Mouse (Mus musculus) yolk sac, embryonic 10.5 days (tissue): ENCODE data around the gene Crtap.

Source experiments
- DNase-seq: peaks from one replicate; pipeline ENCODE4 v3.0.0-alpha.2; 2017; ENCODE audit warnings: low spot score

Gene Crtap

DNA sequence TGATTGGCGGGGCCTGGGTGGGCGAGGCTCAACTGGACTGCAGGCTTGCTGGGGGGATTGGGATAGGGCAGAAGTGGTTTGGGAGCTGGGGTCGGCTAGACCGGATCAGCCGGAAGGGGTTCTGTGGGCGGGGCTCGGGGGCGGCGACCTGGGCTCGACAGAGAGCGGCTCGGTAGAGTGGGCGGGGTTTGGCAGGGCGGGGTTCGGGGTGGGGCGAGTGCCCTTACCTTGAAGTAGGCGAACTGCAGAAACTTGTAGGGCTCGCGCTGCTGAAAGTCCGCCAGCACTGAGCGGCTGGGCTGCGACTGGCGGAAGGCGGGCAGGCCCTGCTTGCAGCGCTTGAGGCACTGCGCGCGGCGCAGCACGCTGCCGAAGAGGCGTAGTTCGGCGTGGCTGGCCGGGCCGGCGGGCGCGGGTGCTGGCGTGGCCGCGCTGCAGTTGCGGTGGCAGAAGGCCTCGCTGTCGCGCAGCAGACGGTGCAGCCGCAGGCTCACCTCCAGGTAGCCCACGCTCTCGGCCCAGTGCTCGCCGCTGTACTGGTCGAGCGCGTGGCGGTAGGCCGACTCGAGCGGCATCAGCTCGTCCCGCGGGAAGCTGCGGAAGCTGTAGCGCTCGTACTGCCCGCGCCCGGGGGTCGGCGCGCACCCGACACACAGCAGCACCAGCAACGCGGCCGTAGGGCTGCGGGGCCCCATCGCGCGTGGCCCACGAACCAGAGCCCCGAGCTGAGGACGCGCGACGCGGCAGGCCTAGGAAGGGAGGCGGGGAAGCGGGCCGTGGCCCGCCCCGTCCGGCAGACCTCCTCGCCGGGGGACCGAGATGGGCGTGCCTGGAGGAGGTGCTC lies at the start of gene Crtap:
Crtap (minus strand) TSS at position 771 of the 844 bp plus-strand sequence.
- DNase-seq = peak; percentile 87

DNA sequence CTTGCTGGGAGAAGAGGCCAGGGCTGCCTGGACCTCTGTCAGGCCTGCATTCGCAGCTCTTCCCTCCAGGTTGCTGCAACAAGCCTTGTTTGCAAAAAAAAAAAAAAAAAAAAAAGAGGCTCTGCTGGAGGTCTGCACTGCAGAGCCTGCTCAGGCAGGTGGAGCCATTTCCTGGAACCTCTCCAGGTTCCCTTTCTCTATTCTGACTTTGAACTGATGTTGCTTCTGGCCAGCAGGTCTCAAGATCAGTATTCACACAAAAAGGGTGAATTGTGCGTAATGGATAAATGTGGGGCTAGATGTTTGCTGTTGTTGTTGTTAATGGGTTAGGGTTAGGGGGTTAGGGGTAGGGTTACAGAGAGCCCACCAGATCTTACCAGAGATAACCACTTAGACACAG lies 45.2 kb upstream of the Crtap start:
- no peak for DNase-seq

DNA sequence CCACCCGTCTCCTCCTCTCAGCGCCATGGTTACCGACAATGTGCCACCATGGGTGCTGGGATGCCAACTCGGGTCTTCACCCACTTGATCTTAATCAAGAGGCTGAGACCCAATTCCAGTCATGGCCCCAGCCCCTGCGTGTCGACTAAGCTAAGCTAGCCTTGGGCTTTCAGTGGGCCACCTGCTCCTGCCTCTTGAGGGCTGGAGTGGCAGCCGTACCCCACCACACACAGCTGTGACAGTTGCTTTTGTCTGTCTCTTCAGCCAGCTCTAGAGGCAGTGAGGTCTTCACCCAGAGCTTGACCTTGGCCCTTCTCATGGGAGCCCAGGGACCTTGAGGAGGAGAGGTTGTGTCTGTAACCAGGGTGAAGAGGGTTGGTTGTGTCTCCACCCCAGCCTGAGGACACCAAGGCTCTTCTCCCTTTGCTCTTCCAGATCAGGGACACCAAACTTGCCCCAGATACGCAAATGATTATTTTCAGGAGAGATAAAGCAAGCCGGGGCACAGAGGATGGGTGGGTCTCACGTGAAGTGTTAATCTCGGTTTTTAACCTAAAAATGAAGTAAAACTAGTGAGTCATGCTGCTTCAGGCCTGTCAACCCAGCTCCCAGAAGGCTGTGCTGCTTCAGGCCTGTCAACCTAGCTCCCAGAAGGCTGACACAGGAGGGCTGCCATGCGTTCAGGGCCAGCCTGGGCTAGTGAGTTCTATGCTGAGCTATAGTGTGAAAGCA lies 37.8 kb upstream of the Crtap start:
- no peak for DNase-seq

- DNase-seq = no peak
Measured at GRCm38 (mm10) chr9:114427425-114427824, 37.0 kb upstream of the Crtap start.

- DNase-seq = no peak
Measured at GRCm38 (mm10) chr9:114426201-114426600, 35.7 kb upstream of the Crtap start.

GRCm38 (mm10) chr9:114425576-114425975 lies 35.1 kb upstream of the Crtap start:
- DNase-seq = no peak

- peak; percentile 38 for DNase-seq
Measured at GRCm38 (mm10) chr9:114421797-114422196, 31.3 kb upstream of the Crtap start.

GRCm38 (mm10) chr9:114421045-114421444 lies 30.6 kb upstream of the Crtap start:
- DNase-seq = no peak

DNA sequence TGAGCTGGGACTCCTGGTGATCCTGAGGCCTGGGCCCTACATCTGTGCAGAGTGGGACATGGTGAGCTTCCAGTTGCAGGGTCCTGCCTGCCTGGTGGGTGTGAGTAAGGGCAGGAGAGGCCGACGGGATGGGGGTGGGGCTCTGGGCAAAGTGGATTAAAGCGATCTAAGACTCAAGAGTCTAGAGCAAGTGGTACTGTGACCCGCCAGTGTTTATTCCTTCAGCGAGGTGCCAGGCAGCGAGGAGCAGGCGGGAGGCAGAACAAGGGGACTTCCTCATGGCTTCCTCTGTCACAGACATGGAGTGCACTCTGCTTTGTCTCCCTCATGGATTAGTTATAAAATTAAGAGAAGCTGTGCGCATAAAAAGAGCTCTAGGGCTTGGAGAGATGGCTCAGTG lies 30.0 kb upstream of the Crtap start:
- DNase-seq = no peak

DNA sequence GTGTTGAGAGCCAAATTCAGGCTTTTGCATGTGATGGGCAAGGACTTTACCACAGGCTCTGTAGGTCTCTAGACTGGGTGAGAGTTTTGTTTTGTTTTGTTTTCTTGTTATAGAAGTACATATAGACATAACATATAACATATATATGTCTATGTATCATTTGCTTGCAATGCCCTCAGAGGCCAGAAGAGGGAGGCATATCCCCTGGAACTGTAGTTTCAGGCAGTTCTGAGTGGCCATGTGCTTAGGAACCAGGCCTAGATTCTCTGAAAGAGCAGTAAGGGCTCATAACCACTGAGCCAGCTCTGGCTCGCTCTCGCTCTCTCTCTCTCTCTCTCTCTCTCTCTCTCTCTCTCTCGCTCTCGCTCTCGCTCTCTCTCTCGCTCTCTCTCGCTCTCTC lies 27.7 kb upstream of the Crtap start:
- no peak for DNase-seq

DNA sequence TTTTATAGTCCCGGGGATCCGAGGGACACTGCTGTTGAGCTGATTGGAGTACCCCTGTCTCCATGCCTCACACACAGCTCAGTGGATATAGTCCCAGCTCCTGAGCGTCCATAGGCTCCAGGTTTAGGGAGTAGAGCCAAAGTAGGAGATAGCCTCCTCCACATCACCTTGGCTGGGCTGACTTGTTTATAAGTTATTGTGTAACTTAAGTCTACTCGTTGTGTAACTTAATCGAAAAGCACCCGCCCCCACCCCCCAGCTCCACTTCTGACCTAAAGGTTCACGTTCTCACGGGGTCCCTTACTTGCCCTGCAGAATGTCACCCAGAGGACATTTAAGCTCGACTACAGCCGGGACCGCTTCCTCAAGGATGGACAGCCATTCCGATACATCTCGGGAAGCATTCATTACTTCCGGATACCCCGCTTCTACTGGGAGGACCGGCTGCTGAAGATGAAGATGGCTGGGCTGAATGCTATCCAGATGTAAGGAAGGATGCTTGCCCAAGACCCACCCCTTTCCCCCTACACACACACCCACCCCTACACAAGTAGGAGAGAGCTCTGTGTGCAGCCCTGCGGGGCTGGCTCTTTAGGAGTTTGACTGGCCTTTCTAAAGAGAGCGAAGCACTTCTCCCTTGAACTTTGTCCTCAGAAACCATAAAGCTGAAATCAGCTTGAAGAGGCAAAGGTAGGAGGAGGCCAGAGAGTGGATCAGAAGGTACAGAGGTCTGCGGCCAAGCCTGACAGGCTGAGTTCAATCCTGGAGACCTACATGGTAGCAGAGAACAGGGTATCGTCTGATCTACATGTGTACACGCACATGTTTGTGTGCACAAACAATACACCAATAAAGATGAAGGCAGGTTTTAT lies 26.4 kb upstream of the Crtap start:
- peak; percentile 66 for DNase-seq

GRCm38 (mm10) chr9:114415701-114416100 lies 25.2 kb upstream of the Crtap start:
- no peak for DNase-seq

DNA sequence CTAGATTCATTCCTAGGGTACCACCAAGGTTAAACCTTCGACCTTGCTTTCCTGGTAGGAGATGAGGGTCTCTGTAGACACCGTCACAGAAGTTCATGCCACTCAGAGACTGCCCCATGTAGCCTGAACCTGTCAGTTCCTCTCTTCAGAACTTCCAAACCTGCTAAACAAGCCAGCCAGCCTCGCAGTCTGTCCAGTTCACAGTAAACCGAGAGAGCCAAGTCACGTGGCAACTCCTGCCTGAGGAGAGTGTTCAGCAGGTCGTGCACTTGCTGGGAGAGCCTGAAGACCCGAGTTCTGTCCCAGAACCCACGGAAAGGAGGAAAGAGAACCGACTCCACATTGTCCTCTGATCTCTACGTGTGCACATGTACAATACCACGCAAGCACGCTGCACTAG lies 23.4 kb upstream of the Crtap start:
- DNase-seq = no peak

DNA sequence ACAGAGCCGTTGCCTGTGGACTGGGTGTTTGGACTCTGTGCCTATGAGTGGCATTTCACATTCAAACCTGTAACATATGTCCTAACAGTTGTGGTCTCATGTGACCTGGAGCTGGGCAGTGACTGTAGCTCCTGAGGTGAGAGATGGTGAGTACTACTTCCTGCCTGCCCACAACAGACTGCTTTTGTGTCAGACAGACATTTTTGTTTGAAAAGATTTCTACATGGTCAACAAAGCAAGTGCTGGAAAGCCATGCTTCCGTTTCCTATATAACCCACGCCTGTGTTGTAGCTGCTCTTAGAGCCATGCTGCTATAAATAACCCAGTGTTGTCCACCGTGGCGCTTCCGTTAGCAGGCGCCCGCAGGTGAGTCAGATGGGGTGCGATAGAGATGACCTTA lies 21.9 kb upstream of the Crtap start:
- DNase-seq = no peak

- no peak for DNase-seq
Measured at GRCm38 (mm10) chr9:114411295-114411694, 20.8 kb upstream of the Crtap start.

GRCm38 (mm10) chr9:114410313-114410862 lies 19.9 kb upstream of the Crtap start:
- DNase-seq = no peak

DNA sequence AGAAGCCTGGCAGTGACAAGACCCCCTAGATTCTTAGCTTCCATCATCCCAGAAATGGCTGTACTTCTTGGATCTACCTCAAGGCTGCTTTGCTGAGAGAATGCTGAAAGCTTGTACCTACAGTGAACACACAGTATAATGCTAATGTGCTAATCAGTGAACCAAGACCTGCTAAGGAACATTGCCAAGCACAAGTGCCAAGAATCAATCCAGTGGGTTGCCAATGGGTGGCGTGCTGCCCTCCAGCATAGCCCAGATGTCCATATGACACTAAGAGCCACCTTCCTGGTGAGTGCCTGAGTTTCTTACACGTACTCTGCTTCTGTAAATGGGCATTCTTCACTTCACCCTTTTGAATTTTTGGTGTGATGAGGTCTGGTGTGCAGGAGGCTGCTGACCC lies 17.2 kb upstream of the Crtap start:
- DNase-seq = no peak

- DNase-seq = peak; percentile 69
Measured at GRCm38 (mm10) chr9:114401685-114402080, 11.2 kb upstream of the Crtap start.

DNA sequence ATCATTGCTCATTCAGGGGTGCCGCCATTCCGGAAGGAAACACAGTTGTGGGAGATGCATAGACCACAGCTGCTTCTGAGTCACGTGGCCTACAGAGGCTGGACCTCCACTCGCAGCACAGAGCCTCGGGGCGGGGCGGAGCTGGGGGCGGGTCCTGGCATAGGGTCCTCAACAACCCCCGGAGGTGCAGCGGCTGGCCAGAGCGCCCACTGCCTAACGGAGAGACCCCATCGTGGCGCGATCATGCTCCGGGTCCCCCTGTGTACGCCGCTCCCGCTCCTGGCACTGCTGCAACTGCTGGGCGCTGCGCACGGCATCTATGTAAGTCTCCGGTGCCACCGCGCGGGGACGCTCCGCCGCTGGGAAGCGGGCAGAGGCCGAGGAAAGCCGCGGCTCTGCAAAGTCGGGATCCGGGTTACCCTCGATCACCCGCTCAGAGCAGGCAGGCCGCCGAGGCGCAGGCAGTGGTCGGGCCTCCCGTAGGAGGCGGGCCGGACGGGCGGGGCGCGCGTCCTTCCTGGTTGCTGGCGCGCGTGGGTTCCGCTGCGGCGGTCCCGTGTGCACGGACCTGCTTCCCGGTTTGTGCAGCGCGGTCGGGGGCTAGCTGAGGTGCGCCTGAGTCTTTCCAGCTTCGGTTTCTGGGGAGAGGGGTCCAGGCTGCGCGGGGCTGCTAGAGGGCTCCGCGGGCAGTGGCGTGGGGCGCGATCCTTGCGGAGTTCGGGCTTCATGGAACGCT lies 10.6 kb upstream of the Crtap start, which contains the start of the genes Glb1 and Tmppe:
Glb1 (plus strand) TSS at position 128 of the 736 bp plus-strand sequence.
Tmppe (plus strand) TSS at position 157 of the 736 bp plus-strand sequence.
- DNase-seq = peak; percentile 95

- DNase-seq = no peak
Measured at GRCm38 (mm10) chr9:114400588-114400948, 10.1 kb upstream of the Crtap start.

DNA sequence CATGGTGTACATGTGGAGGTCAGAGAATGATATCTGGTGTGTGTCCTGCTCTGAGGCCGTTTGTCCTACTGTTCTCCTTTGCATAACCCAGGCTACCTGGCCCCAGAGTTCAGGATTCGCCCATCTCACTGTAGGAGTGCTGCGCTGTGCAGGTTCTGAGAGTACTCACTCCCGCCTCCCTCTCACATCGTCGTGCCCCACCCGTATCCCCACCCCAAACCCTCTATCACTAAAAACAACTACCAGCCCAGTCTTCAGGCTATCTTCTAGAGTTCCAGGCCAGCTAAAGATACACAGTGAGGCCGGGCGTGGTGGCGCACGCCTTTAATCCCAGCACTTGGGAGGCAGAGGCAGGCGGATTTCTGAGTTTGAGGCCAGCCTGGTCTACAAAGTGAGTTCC lies 9.2 kb upstream of the Crtap start:
- no peak for DNase-seq
